Mouse (Mus musculus): ENCODE data around the gene Banp. TPM values are rescaled to one million over a fixed set of nuclear protein-coding genes. Genes with fewer than 3 reads are reported as not detected.

Gene Banp
- total RNA-seq, 1 experiment, result 53.8 TPM

- no peak overlapping the region for H3K4me3 ChIP-seq (ENCODE audit: insufficient read depth in 1 of 2, low read depth in 1 of 2, low read length in 2 of 2, poor library complexity in 1 of 2, severe bottlenecking in 1 of 2)
- no peaks in the 10 kb centered on the region for H3K9me3 ChIP-seq (ENCODE audit: control insufficient read depth, insufficient read depth, low read depth, low read length)
- no peak for TF ChIP-seq ZNF384 (IDR thresholded peaks at IDR 0.05; ENCODE audit: low read depth, low read length)
- no peak for TF ChIP-seq ZC3H11A (IDR thresholded peaks at IDR 0.05; ENCODE audit: borderline replicate concordance, low read depth, low read length)
- TF ChIP-seq MAFK (IDR thresholded peaks at IDR 0.05; ENCODE audit: insufficient read depth, low read depth, low read length), result no peak
- no peak for TF ChIP-seq HCFC1 (IDR thresholded peaks at IDR 0.05; ENCODE audit: borderline replicate concordance, insufficient read depth, low read length)
- no peak for TF ChIP-seq CHD2 (IDR thresholded peaks at IDR 0.05; ENCODE audit: low read depth, low read length)
- in situ Hi-C loops (cut with MboI; ENCODE audit: low sequenced_read_pairs in 2 of 2, unreplicated experiment in 2 of 2), result no loop called here
- no peaks in the 10 kb centered on the region for H3K4me1 ChIP-seq (ENCODE audit: control insufficient read depth in 2 of 2, insufficient read depth in 2 of 2, low read length in 2 of 2, poor library complexity in 1 of 2)
- no peak for DNase-seq (ENCODE audit: low read depth, low spot score)
- no peak overlapping the region for H3K9ac ChIP-seq (ENCODE audit: insufficient read depth, low read depth, low read length, poor library complexity, severe bottlenecking)
- peaks cover 29% of the 10 kb centered on the region for H3K36me3 ChIP-seq (ENCODE audit: control insufficient read depth, insufficient read depth, low read length, poor library complexity, severe bottlenecking)
- no peak overlapping the region for H3K27ac ChIP-seq (ENCODE audit: insufficient read depth, low read depth, low read length, poor library complexity, severe bottlenecking)
Measured at GRCm38 (mm10) chr8:122010638-122011037, 61.1 kb downstream of the Banp start.

- Histone ChIP-seq H3K4me1 (ENCODE audit: control insufficient read depth in 2 of 2, insufficient read depth in 2 of 2, low read length in 2 of 2, poor library complexity in 1 of 2) (no peaks in the 10 kb centered on the region), H3K36me3 (ENCODE audit: control insufficient read depth, insufficient read depth, low read length, poor library complexity, severe bottlenecking) (peaks cover 29% of the 10 kb centered on the region), H3K4me3 (ENCODE audit: insufficient read depth in 1 of 2, low read depth in 1 of 2, low read length in 2 of 2, poor library complexity in 1 of 2, severe bottlenecking in 1 of 2) (no peak overlapping the region), H3K27ac (ENCODE audit: insufficient read depth, low read depth, low read length, poor library complexity, severe bottlenecking) (no peak overlapping the region), H3K9me3 (ENCODE audit: control insufficient read depth, insufficient read depth, low read depth, low read length) (no peaks in the 10 kb centered on the region), H3K9ac (ENCODE audit: insufficient read depth, low read depth, low read length, poor library complexity, severe bottlenecking) (no peak overlapping the region)
- no peak for TF ChIP-seq ZC3H11A (IDR thresholded peaks at IDR 0.05; ENCODE audit: borderline replicate concordance, low read depth, low read length)
- no peak for TF ChIP-seq ZNF384 (IDR thresholded peaks at IDR 0.05; ENCODE audit: low read depth, low read length)
- no peak for TF ChIP-seq HCFC1 (IDR thresholded peaks at IDR 0.05; ENCODE audit: borderline replicate concordance, insufficient read depth, low read length)
- TF ChIP-seq MAFK (IDR thresholded peaks at IDR 0.05; ENCODE audit: insufficient read depth, low read depth, low read length), result no peak
- TF ChIP-seq CHD2 (IDR thresholded peaks at IDR 0.05; ENCODE audit: low read depth, low read length), result no peak
- no peak for DNase-seq (ENCODE audit: low read depth, low spot score)
- in situ Hi-C loops (cut with MboI; ENCODE audit: low sequenced_read_pairs in 2 of 2, unreplicated experiment in 2 of 2), result no loop called here
Measured at GRCm38 (mm10) chr8:122011066-122011588, 61.6 kb downstream of the Banp start.

- TF ChIP-seq HCFC1 (IDR thresholded peaks at IDR 0.05; ENCODE audit: borderline replicate concordance, insufficient read depth, low read length) (no peak), ZC3H11A (IDR thresholded peaks at IDR 0.05; ENCODE audit: borderline replicate concordance, low read depth, low read length) (no peak), CHD2 (IDR thresholded peaks at IDR 0.05; ENCODE audit: low read depth, low read length) (no peak), MAFK (IDR thresholded peaks at IDR 0.05; ENCODE audit: insufficient read depth, low read depth, low read length) (no peak), ZNF384 (IDR thresholded peaks at IDR 0.05; ENCODE audit: low read depth, low read length) (no peak)
- in situ Hi-C loops (cut with MboI; ENCODE audit: low sequenced_read_pairs in 2 of 2, unreplicated experiment in 2 of 2), result no loop called here
- Histone ChIP-seq H3K4me3 (ENCODE audit: insufficient read depth in 1 of 2, low read depth in 1 of 2, low read length in 2 of 2, poor library complexity in 1 of 2, severe bottlenecking in 1 of 2) (no peak overlapping the region), H3K36me3 (ENCODE audit: control insufficient read depth, insufficient read depth, low read length, poor library complexity, severe bottlenecking) (peaks cover 18% of the 10 kb centered on the region), H3K9me3 (ENCODE audit: control insufficient read depth, insufficient read depth, low read depth, low read length) (no peaks in the 10 kb centered on the region), H3K9ac (ENCODE audit: insufficient read depth, low read depth, low read length, poor library complexity, severe bottlenecking) (no peak overlapping the region), H3K4me1 (ENCODE audit: control insufficient read depth in 2 of 2, insufficient read depth in 2 of 2, low read length in 2 of 2, poor library complexity in 1 of 2) (no peaks in the 10 kb centered on the region), H3K27ac (ENCODE audit: insufficient read depth, low read depth, low read length, poor library complexity, severe bottlenecking) (no peak overlapping the region)
- DNase-seq (ENCODE audit: low read depth, low spot score), result no peak
Measured at GRCm38 (mm10) chr8:122014606-122015005, 65.1 kb downstream of the Banp start.

GRCm38 (mm10) chr8:122018046-122018831, 68.7 kb downstream of the Banp start:
- Histone ChIP-seq H3K9ac (ENCODE audit: insufficient read depth, low read depth, low read length, poor library complexity, severe bottlenecking) (no peak overlapping the region), H3K36me3 (ENCODE audit: control insufficient read depth, insufficient read depth, low read length, poor library complexity, severe bottlenecking) (peaks cover 28% of the 10 kb centered on the region), H3K27ac (ENCODE audit: insufficient read depth, low read depth, low read length, poor library complexity, severe bottlenecking) (no peak overlapping the region), H3K4me1 (ENCODE audit: control insufficient read depth in 2 of 2, insufficient read depth in 2 of 2, low read length in 2 of 2, poor library complexity in 1 of 2) (no peaks in the 10 kb centered on the region), H3K9me3 (ENCODE audit: control insufficient read depth, insufficient read depth, low read depth, low read length) (no peaks in the 10 kb centered on the region), H3K4me3 (ENCODE audit: insufficient read depth in 1 of 2, low read depth in 1 of 2, low read length in 2 of 2, poor library complexity in 1 of 2, severe bottlenecking in 1 of 2) (no peak overlapping the region)
- DNase-seq (ENCODE audit: low read depth, low spot score), result no peak
- in situ Hi-C loops (cut with MboI; ENCODE audit: low sequenced_read_pairs in 2 of 2, unreplicated experiment in 2 of 2), result no loop called here
- TF ChIP-seq ZC3H11A (IDR thresholded peaks at IDR 0.05; ENCODE audit: borderline replicate concordance, low read depth, low read length) (no peak), MAFK (IDR thresholded peaks at IDR 0.05; ENCODE audit: insufficient read depth, low read depth, low read length) (no peak), CHD2 (IDR thresholded peaks at IDR 0.05; ENCODE audit: low read depth, low read length) (no peak), ZNF384 (IDR thresholded peaks at IDR 0.05; ENCODE audit: low read depth, low read length) (no peak), HCFC1 (IDR thresholded peaks at IDR 0.05; ENCODE audit: borderline replicate concordance, insufficient read depth, low read length) (no peak)
